Mouse (Mus musculus) ES-Bruce4 (cell line): ENCODE data around the gene Rbm44.

Source experiments
- CTCF ChIP-seq: IDR thresholded peaks from one replicate; pipeline ENCODE4 v1.8.1; 2011; ENCODE audit warnings: low read depth, low read length
- EP300 ChIP-seq: IDR thresholded peaks from 2 replicates; pipeline ENCODE4 v1.6.1; 2011; ENCODE audit warnings: low read depth, low read length; ENCODE audit not compliant: insufficient read depth
- POLR2A ChIP-seq: IDR thresholded peaks from one replicate; pipeline ENCODE4 v1.8.1; 2011; ENCODE audit warnings: low read length; ENCODE audit not compliant: insufficient read depth

DNA sequence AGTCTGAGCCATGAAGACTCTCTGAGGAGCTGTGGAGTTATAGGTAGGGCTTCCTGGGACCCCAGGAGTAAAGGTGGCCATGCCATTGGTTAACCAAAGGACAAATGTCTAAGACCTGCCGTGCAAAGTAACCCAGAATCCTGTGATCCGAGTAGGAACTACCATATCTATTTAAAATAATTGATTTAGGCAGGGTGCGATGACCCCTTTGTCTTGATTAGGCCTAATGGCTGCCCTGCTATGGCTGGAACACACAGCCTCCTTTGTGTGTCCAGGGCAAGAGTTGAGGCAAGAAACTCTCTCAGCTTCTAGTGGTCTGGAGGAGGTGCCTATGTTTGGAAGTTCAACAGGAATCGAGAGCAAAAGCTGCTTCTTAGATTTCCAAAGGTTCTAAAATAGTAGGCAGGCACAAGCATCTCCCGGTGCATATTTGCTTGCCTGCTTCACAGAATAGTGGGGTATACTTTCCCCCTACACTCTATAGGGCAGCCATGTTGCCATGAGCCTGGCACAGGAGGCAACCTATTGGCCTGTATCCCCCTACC, 59.4 kb downstream of the Rbm44 start:
- TF ChIP-seq POLR2A = no peak
- no peak for TF ChIP-seq CTCF
- no peak for TF ChIP-seq EP300
